Mouse (Mus musculus) embryonic facial prominence, embryonic 12.5 days (tissue): ENCODE measurements around the gene Otop2. TPM values are rescaled to one million over a fixed set of nuclear protein-coding genes. Genes with fewer than 3 reads are reported as not detected.
A peak's percentile ranks its signal among the peaks of the same experiment; 100 is the strongest.

ENCODE experiments used
- ATAC-seq: fragments of 200-750 bp; cut with Nextera tagmentation; 2 replicates; pipeline ENCODE4 v1.8.0; 2017; ENCODE audit not compliant: insufficient number of reproducible peaks, insufficient read depth, low FRiP score, low TSS enrichment
- H3K27ac ChIP-seq: fragments of 300-500 bp; sonication (generic); 2 replicates; pipeline ENCODE4 v1.5.1; 2016; ENCODE audit warnings: mild to moderate bottlenecking
- H3K27me3 ChIP-seq: fragments of 300-500 bp; sonication (generic); 2 replicates; pipeline ENCODE4 v1.6.1; 2016; ENCODE audit warnings: mild to moderate bottlenecking, moderate library complexity
- H3K36me3 ChIP-seq: fragments of 300-500 bp; sonication (generic); 2 replicates; pipeline ENCODE4 v1.6.1; 2016; ENCODE audit warnings: mild to moderate bottlenecking
- H3K4me1 ChIP-seq: fragments of 300-500 bp; sonication (generic); 2 replicates; pipeline ENCODE4 v1.6.1; 2016
- H3K4me2 ChIP-seq: fragments of 300-500 bp; sonication (generic); replicated peaks from 2 replicates; pipeline ENCODE4 v1.6.1; 2016; ENCODE audit warnings: mild to moderate bottlenecking, moderate library complexity
- H3K4me3 ChIP-seq: fragments of 300-500 bp; sonication (generic); 2 replicates; pipeline ENCODE4 v1.5.1; 2016; ENCODE audit warnings: mild to moderate bottlenecking
- H3K9ac ChIP-seq: fragments of 300-500 bp; sonication (generic); 2 replicates; pipeline ENCODE4 v1.6.1; 2016; ENCODE audit warnings: mild to moderate bottlenecking, moderate library complexity
- H3K9me3 ChIP-seq: fragments of 300-500 bp; sonication (generic); 2 replicates; pipeline ENCODE4 v1.6.1; 2016; ENCODE audit warnings: mild to moderate bottlenecking, moderate library complexity
- WGBS: fragments of 180-500 bp; shearing (Covaris S2); methylation state at CpG from one replicate; pipeline ENCODE4 v1.1.7; 2016; 5-methylcytosine and 5-hydroxymethylcytosine counted together
- polyA plus RNA-seq: library from polyadenylated mRNA; unstranded; fragments of >200 nt; fragmentation: Nextera tagmentation; extraction: Ambion mirVana; gene quantifications from 2 replicates; pipeline ENCODE4 v1.2.1, GENCODE M21; 2016

Otop2 gene
- polyA plus RNA-seq, 1 experiment from 2014 or later: 0.19 TPM

DNA sequence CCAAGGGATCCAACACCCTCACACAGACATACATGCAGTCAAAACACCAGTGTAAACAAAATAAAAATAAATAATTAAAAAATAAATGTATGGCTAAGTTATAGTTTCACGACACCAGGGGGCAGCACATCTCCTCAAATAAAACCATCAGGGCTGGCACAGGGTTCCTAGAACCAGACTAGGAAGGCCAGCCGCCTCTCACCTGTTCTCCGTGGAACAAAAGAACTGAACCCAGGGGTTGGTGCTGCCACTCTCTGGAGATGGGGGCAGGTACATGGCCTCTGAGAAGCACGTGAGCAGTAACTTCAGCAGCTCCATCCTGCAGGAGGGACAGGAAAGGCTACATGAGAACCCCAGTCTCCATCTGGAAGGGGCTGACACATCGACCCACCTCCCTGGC is 51.5 kb downstream of the Otop2 start:
- no peak overlapping the region for H3K9ac ChIP-seq
- no peaks in the 10 kb centered on the region for H3K36me3 ChIP-seq
- H3K9me3 ChIP-seq: no peaks in the 10 kb centered on the region
- H3K27ac ChIP-seq: no peak overlapping the region
- no peak for ATAC-seq
- peaks cover 29% of the 10 kb centered on the region for H3K27me3 ChIP-seq
- peaks cover 11% of the 10 kb centered on the region; the same call in 1 of the 2 replicates for H3K4me1 ChIP-seq
- no peak overlapping the region for H3K4me2 ChIP-seq
- 13% methylated on average over 5 of the region's 5 CpGs for WGBS
- no peak overlapping the region for H3K4me3 ChIP-seq

GRCm38 (mm10) chr11:115359293-115359692 is 52.3 kb downstream of the Otop2 start:
- WGBS: 35% methylated on average over 3 of the region's 3 CpGs

DNA sequence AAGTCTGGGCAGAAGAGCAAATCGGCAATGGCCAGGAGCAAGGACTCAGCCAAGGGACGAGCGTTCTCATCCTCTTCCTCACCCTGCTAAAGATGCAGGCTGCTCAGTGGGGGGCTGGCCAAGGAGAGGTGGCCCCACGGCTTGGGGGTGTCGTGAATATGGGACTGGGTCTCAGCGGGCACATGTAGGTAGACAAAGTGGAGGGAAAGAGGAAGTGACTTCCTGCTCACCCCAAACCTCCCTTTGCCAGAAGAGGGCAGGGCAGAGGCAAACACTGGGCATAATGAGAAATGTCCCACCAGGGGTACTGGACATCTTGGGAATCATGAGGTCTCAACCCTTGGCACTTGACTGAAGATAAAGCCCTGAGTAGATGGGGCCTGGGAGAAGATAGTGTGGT is 52.8 kb downstream of the Otop2 start:
- ATAC-seq: no peak
- no peaks in the 10 kb centered on the region for H3K9me3 ChIP-seq
- no peak overlapping the region for H3K4me3 ChIP-seq
- no peak overlapping the region for H3K4me2 ChIP-seq
- H3K9ac ChIP-seq: no peak overlapping the region
- peaks cover 21% of the 10 kb centered on the region for H3K27me3 ChIP-seq
- no peaks in the 10 kb centered on the region for H3K36me3 ChIP-seq
- H3K27ac ChIP-seq: no peak overlapping the region; the same call in 1 of the 2 replicates
- H3K4me1 ChIP-seq: peaks cover 11% of the 10 kb centered on the region; the same call in 1 of the 2 replicates
- 62% methylated on average over 6 of the region's 6 CpGs for WGBS

More at GRCm38 (mm10) chr11:115359293-115359692, 52.3 kb downstream of the Otop2 start:
- Histone ChIP-seq H3K4me3 (no peak overlapping the region), H3K9me3 (no peaks in the 10 kb centered on the region), H3K27me3 (peaks cover 25% of the 10 kb centered on the region), H3K4me2 (no peak overlapping the region), H3K9ac (no peak overlapping the region), H3K27ac (no peak overlapping the region; the same call in 1 of the 2 replicates), H3K4me1 (peaks cover 11% of the 10 kb centered on the region; the same call in 1 of the 2 replicates), H3K36me3 (no peaks in the 10 kb centered on the region)
- no peak for ATAC-seq

- no peaks in the 10 kb centered on the region for H3K9me3 ChIP-seq
- H3K4me1 ChIP-seq: peaks cover 13% of the 10 kb centered on the region
- no peak overlapping the region for H3K27ac ChIP-seq
- no peaks in the 10 kb centered on the region for H3K36me3 ChIP-seq
- no peak for ATAC-seq
- H3K9ac ChIP-seq: no peak overlapping the region
- H3K4me2 ChIP-seq: no peak overlapping the region
- H3K4me3 ChIP-seq: no peak overlapping the region
- WGBS: 84% methylated on average over 3 of the region's 3 CpGs
- peaks cover 42% of the 10 kb centered on the region for H3K27me3 ChIP-seq
These were observed 57.2 kb downstream of the Otop2 start for GRCm38 (mm10) chr11:115364136-115364535.

- H3K36me3 ChIP-seq: no peaks in the 10 kb centered on the region
- H3K4me1 ChIP-seq: peaks cover 8% of the 10 kb centered on the region
- peak overlapping the region; percentile 37 for H3K4me3 ChIP-seq
- no peak overlapping the region for H3K9ac ChIP-seq
- 38% methylated on average over 7 of the region's 7 CpGs for WGBS
- H3K4me2 ChIP-seq: peak overlapping the region; percentile 79
- peaks cover 53% of the 10 kb centered on the region for H3K27me3 ChIP-seq
- H3K9me3 ChIP-seq: no peaks in the 10 kb centered on the region
- H3K27ac ChIP-seq: no peak overlapping the region
- ATAC-seq: peak; percentile 24; the same call in 1 of the 2 replicates
These were observed 59.2 kb downstream of the Otop2 start for GRCm38 (mm10) chr11:115366039-115366705.

DNA sequence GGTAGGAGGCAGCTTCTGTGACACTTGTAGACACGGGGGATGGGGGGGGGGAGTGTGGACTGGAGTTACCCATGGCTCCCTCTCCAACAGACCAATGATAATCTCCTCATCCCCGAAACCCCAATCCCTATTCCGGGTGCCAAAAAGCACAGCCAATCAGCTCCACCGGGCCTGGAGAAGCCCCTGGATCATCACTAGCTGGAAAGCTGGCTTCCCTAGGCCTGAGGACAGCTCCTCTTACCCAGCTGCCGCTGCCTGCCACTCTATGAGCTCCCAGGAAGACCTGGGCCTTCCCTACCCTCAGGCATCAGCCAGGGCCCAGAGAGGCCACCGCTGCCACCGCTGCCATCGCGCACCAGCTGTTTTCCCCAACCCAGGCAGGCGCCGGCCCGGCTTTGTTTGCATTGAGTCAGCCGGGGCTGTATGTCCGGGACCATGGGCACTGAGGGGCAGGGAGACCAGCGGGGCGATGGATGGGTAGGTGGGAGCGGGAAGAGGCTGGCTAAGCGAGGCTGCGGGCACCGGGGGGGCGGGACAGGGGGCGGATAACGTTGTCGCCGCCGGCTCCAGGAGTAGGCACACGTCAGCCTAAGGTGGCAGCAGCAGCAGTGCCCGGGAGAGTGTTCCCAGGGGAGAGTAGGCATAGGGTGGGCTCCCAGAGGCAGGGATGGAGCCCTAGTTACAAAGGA is 59.9 kb downstream of the Otop2 start:
- ATAC-seq: no peak
- Histone ChIP-seq H3K9me3 (no peaks in the 10 kb centered on the region), H3K4me3 (peak overlapping the region; percentile 37), H3K27me3 (peaks cover 56% of the 10 kb centered on the region), H3K9ac (peak overlapping the region; percentile 37), H3K27ac (no peak overlapping the region), H3K4me1 (peaks cover 8% of the 10 kb centered on the region), H3K4me2 (peak overlapping the region; percentile 79), H3K36me3 (no peaks in the 10 kb centered on the region)
- WGBS: 1% methylated on average over 26 of the region's 28 CpGs

DNA sequence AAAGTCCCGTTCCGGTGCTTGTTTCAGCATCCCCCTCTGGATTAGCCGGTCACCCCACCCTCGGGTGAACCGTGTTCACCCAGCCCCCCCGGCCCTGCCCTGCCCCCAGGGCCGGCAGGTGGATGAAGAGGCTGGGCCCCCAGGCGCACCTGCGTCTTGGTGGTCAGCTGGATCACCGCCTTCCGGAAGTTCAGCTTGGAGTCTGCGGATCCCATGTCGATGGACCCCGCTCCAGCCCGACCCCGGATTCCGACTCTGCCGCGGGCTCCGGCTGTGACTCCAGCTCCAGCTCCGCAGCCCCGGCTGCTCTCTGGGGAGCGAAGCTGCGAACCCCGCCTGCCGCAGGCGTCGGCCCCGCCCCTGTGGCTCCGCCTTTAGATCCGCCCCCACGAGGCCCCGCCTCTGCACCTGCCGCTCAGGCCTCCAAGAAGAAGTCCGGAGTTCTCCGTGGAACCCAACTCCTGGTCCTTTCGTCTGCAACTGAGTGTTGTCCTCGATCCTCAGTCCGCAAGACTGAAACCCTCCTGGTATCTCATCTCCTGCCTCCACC is 60.5 kb downstream of the Otop2 start, which contains the start of gene Hid1:
Hid1 (minus strand) TSS at position 362 of the 550 bp plus-strand sequence.
- Histone ChIP-seq H3K36me3 (no peaks in the 10 kb centered on the region), H3K27me3 (peaks cover 56% of the 10 kb centered on the region), H3K4me3 (peak within 1 kb of the TSS; percentile 37), H3K27ac (no peak within 1 kb of the TSS), H3K9ac (peak within 1 kb of the TSS; percentile 37), H3K9me3 (no peaks in the 10 kb centered on the region), H3K4me2 (peak within 1 kb of the TSS; percentile 79), H3K4me1 (peaks cover 8% of the 10 kb centered on the region)
- WGBS: under 1% methylated on average over 39 of the region's 39 CpGs
- peak; percentile 67; the same call in 1 of the 2 replicates for ATAC-seq

GRCm38 (mm10) chr11:115370368-115370767 is 63.4 kb downstream of the Otop2 start:
- no peak overlapping the region for H3K27ac ChIP-seq
- H3K4me2 ChIP-seq: no peak overlapping the region
- H3K9ac ChIP-seq: no peak overlapping the region
- no peak overlapping the region for H3K4me3 ChIP-seq
- no peaks in the 10 kb centered on the region for H3K36me3 ChIP-seq
- ATAC-seq: no peak
- WGBS: 59% methylated on average over 7 of the region's 7 CpGs
- H3K27me3 ChIP-seq: peaks cover 76% of the 10 kb centered on the region
- no peaks in the 10 kb centered on the region for H3K9me3 ChIP-seq
- H3K4me1 ChIP-seq: peaks cover 8% of the 10 kb centered on the region

GRCm38 (mm10) chr11:115371354-115371753 is 64.4 kb downstream of the Otop2 start:
- 67% methylated on average over 8 of the region's 8 CpGs for WGBS
- no peak overlapping the region for H3K27ac ChIP-seq
- no peaks in the 10 kb centered on the region for H3K36me3 ChIP-seq
- peaks cover 8% of the 10 kb centered on the region for H3K4me1 ChIP-seq
- peaks cover 75% of the 10 kb centered on the region for H3K27me3 ChIP-seq
- H3K9me3 ChIP-seq: no peaks in the 10 kb centered on the region
- H3K4me3 ChIP-seq: no peak overlapping the region
- no peak for ATAC-seq
- no peak overlapping the region for H3K9ac ChIP-seq
- H3K4me2 ChIP-seq: no peak overlapping the region

GRCm38 (mm10) chr11:115372015-115372414 is 65.1 kb downstream of the Otop2 start:
- H3K9ac ChIP-seq: no peak overlapping the region
- WGBS: 60% methylated on average over 1 of the region's 1 CpGs
- peaks cover 3% of the 10 kb centered on the region for H3K4me1 ChIP-seq
- no peak for ATAC-seq
- H3K4me3 ChIP-seq: no peak overlapping the region
- no peak overlapping the region for H3K4me2 ChIP-seq
- H3K27ac ChIP-seq: no peak overlapping the region
- no peaks in the 10 kb centered on the region for H3K9me3 ChIP-seq
- no peaks in the 10 kb centered on the region for H3K36me3 ChIP-seq
- H3K27me3 ChIP-seq: peaks cover 68% of the 10 kb centered on the region

DNA sequence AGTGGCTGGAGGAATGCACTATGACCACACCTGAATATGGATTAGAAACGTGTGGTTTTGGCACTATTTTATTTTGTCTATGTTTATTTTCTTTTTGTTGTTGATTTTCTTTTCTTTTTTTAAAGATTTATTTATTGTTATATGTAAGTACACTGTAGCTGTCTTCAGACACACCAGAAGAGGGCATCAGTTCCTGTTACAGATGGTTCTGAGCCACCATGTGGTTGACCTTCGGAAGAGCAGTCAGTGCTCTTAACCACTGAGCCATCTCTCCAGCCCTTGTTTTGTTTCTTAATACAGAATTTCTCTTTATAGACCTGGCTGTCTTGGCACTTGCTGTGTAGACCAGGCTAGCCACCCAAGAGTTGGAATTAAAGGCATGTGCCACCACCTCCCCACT is 65.8 kb downstream of the Otop2 start:
- Histone ChIP-seq H3K4me2 (no peak overlapping the region), H3K36me3 (no peaks in the 10 kb centered on the region), H3K9ac (no peak overlapping the region), H3K4me3 (no peak overlapping the region), H3K4me1 (no peaks in the 10 kb centered on the region; the same call in 1 of the 2 replicates), H3K27me3 (peaks cover 61% of the 10 kb centered on the region), H3K9me3 (no peaks in the 10 kb centered on the region), H3K27ac (no peak overlapping the region)
- no peak for ATAC-seq
- 41% methylated on average over 2 of the region's 2 CpGs for WGBS
